8 mouse cellular contexts compared by ENCODE assay signal in genomic region chr7:16045538-16045937, GRCm38 (mm10). TPM values are rescaled to one million over a fixed set of nuclear protein-coding genes. Genes with fewer than 3 reads are reported as not detected.
DNase-seq lines count a peak whose midpoint lies in the region; ATAC-seq and TF ChIP-seq lines count a peak whose summit lies in the region.

No protein-coding gene starts in this region.

- no peaks in the 10 kb centered on the region for H3K9me3 ChIP-seq in heart, embryonic 11.5 days (replicated peaks; ENCODE audit: control insufficient read depth, low read length)
- H3K9me3 ChIP-seq in CH12.LX (replicated peaks; ENCODE audit: low read length): no peaks in the 10 kb centered on the region
- H3K9me3 ChIP-seq in forebrain, embryonic 12.5 days: no peaks in the 10 kb centered on the region
- H3K9me3 ChIP-seq in liver, embryonic 15.5 days (replicated peaks): no peaks in the 10 kb centered on the region

- 47% methylated on average over 2 of the region's 2 CpGs for WGBS in heart, embryonic 11.5 days (ENCODE audit: insufficient replicate concordance)
- 63% methylated on average over 2 of the region's 2 CpGs for whole genome bisulfite sequencing in forebrain, embryonic 12.5 days
- WGBS in liver, embryonic 15.5 days (ENCODE audit: insufficient replicate concordance): 28% methylated on average over 2 of the region's 2 CpGs

- no peak for TF ChIP-seq EP300 in CH12.LX (IDR thresholded peaks at IDR 0.05; ENCODE audit: low read length)

- TF ChIP-seq RAD21 in CH12.LX (IDR thresholded peaks at IDR 0.05; ENCODE audit: low read depth, low read length): no peak

- H3K4me1 ChIP-seq in heart, embryonic 11.5 days (ENCODE audit: control insufficient read depth, insufficient read depth, low read length): peaks cover 36% of the 10 kb centered on the region
- peaks cover 22 to 60% of the 10 kb centered on the region in 2 experiments for H3K4me1 ChIP-seq in CH12.LX (ENCODE audit: control insufficient read depth in 1 of 2, insufficient read depth in 2 of 2)
- H3K4me1 ChIP-seq in forebrain, embryonic 12.5 days: peaks cover 47% of the 10 kb centered on the region
- H3K4me1 ChIP-seq in liver, embryonic 15.5 days (replicated peaks): peaks cover 81% of the 10 kb centered on the region

- dilution Hi-C loops in CH12.LX (cut with MboI; ENCODE audit: extremely low pct_ligation_motif_present, extremely low pct_unique_long_range_greater_than_20kb, low sequenced_read_pairs): no loop called here

- intact Hi-C loops in heart, postnatal 36 days (cut with DNase I): no loop called here

- peak overlapping the region; percentile 98; the same call in 1 of the 2 replicates for H3K9ac ChIP-seq in heart, embryonic 11.5 days (ENCODE audit: low read depth, low read length)
- H3K9ac ChIP-seq in CH12.LX (ENCODE audit: insufficient read depth, low read depth): 0 out of 2 replicates have a peak overlapping the region, but pooled peaks have one; percentile 11
- peak overlapping the region; percentile 99; the same call in 1 of the 2 replicates for H3K9ac ChIP-seq in forebrain, embryonic 12.5 days
- peak overlapping the region; percentile 92 for H3K9ac ChIP-seq in liver, embryonic 15.5 days

- no peak for DNase-seq in heart, postnatal 36 days
- no peak for DNase-seq in CH12.LX (ENCODE audit: extremely low read depth)
- no peak for DNase-seq in layer of hippocampus, postnatal 10 days (ENCODE audit: low spot score in 2 of 2)
- no peak for DNase-seq in frontal cortex, postnatal 36 days (ENCODE audit: low spot score in 2 of 2)
- DNase-seq in adrenal gland, adult 8-10 months: no peak

- peaks cover 72% of the 10 kb centered on the region for H3K79me2 ChIP-seq in CH12.LX (replicated peaks; ENCODE audit: control insufficient read depth, extremely low read depth, insufficient read depth, poor library complexity, severe bottlenecking)

- TF ChIP-seq CTCF in CH12.LX (conservative IDR thresholded peaks at IDR 0.05 in 1 of 2, IDR thresholded peaks at IDR 0.05 in 1 of 2; ENCODE audit: low read depth in 2 of 2, low read length in 2 of 2): no peak

- H3K4me2 ChIP-seq in heart, embryonic 11.5 days: peak overlapping the region; percentile 92
- H3K4me2 ChIP-seq in CH12.LX (ENCODE audit: insufficient read depth, low read depth, poor library complexity, severe bottlenecking): peak overlapping the region; percentile 71
- peak overlapping the region; percentile 88 for H3K4me2 ChIP-seq in forebrain, embryonic 12.5 days
- H3K4me2 ChIP-seq in liver, embryonic 15.5 days: peak overlapping the region; percentile 99

- no peaks in the 10 kb centered on the region for H3K36me3 ChIP-seq in heart, embryonic 11.5 days (ENCODE audit: control insufficient read depth, insufficient read depth, low read length)
- H3K36me3 ChIP-seq in CH12.LX (replicated peaks in 1 of 2; ENCODE audit: control insufficient read depth in 1 of 2, insufficient read depth in 1 of 2, low read length in 1 of 2): peaks cover 6 to 19% of the 10 kb centered on the region in 2 experiments
- H3K36me3 ChIP-seq in forebrain, embryonic 12.5 days (replicated peaks): no peaks in the 10 kb centered on the region; the same call in 1 of the 2 replicates
- H3K36me3 ChIP-seq in liver, embryonic 15.5 days (replicated peaks): no peaks in the 10 kb centered on the region; the same call in 1 of the 2 replicates

- ATAC-seq in heart, embryonic 11.5 days (replicated peaks; ENCODE audit: insufficient number of reproducible peaks, low FRiP score, low TSS enrichment): no peak
- no peak for ATAC-seq in forebrain, embryonic 12.5 days (ENCODE audit: low FRiP score)
- ATAC-seq in liver, embryonic 15.5 days (ENCODE audit: insufficient read depth): no peak

- H3K4me3 ChIP-seq in heart, embryonic 11.5 days (ENCODE audit: low read depth, low read length): peak overlapping the region; percentile 86; the same call in 1 of the 2 replicates
- H3K4me3 ChIP-seq in CH12.LX (replicated peaks in 1 of 3; ENCODE audit: low read depth in 2 of 3, low read length in 2 of 3, poor library complexity in 1 of 3): peak overlapping the region; percentile 12 to 88 (median 79)
- peak overlapping the region; percentile 90 for H3K4me3 ChIP-seq in forebrain, embryonic 12.5 days (replicated peaks)
- H3K4me3 ChIP-seq in liver, embryonic 15.5 days (replicated peaks): peak overlapping the region; percentile 88

- no peak for TF ChIP-seq POLR2A in CH12.LX (IDR thresholded peaks at IDR 0.05; ENCODE audit: low read depth, low read length)

- H3K27ac ChIP-seq in heart, embryonic 11.5 days (ENCODE audit: low read depth, low read length): peak overlapping the region; percentile 91
- H3K27ac ChIP-seq in CH12.LX (ENCODE audit: insufficient read depth, low read depth): peak overlapping the region; percentile 61
- peak overlapping the region; percentile 97 for H3K27ac ChIP-seq in forebrain, embryonic 12.5 days
- peak overlapping the region; percentile 91 for H3K27ac ChIP-seq in liver, embryonic 15.5 days (replicated peaks)

- in situ Hi-C loops in CH12.LX (cut with MboI; ENCODE audit: low pct_ligation_motif_present, low pct_unique_long_range_greater_than_20kb, low sequenced_read_pairs): loop anchor here (5.0 kb wide), 1 partner anchor 63 kb away; no protein-coding TSS in a partner anchor

- no peaks in the 10 kb centered on the region for H3K27me3 ChIP-seq in heart, embryonic 11.5 days (ENCODE audit: control insufficient read depth, insufficient read depth, low read length)
- H3K27me3 ChIP-seq in CH12.LX (replicated peaks): no peaks in the 10 kb centered on the region
- H3K27me3 ChIP-seq in forebrain, embryonic 12.5 days: no peaks in the 10 kb centered on the region
- H3K27me3 ChIP-seq in liver, embryonic 15.5 days: no peaks in the 10 kb centered on the region

TF ChIP-seq in CH12.LX, 34 proteins besides CTCF, POLR2A, EP300 and RAD21:
- TF ChIP-seq TBP (conservative IDR thresholded peaks at IDR 0.05; ENCODE audit: low read depth, low read length) (no peak), NRF1 (IDR thresholded peaks at IDR 0.05; ENCODE audit: low read depth, low read length) (no peak), TCF12 (IDR thresholded peaks at IDR 0.05; ENCODE audit: low read depth, low read length) (no peak), POLR2AphosphoS2 (IDR thresholded peaks at IDR 0.05; ENCODE audit: low read depth, low read length) (no peak), USF2 (conservative IDR thresholded peaks at IDR 0.05; ENCODE audit: low read depth, low read length) (no peak), ZKSCAN1 (IDR thresholded peaks at IDR 0.05; ENCODE audit: borderline replicate concordance, low read depth, low read length) (no peak), ZMIZ1 (IDR thresholded peaks at IDR 0.05; ENCODE audit: low read depth, low read length) (no peak), MYC (IDR thresholded peaks at IDR 0.05; ENCODE audit: low read depth, low read length) (no peak), MEF2A (IDR thresholded peaks at IDR 0.05; ENCODE audit: borderline replicate concordance, low read depth, low read length) (no peak), MAZ (IDR thresholded peaks at IDR 0.05; ENCODE audit: low read depth, low read length) (no peak), ETS1 (conservative IDR thresholded peaks at IDR 0.05; ENCODE audit: low read depth, low read length) (no peak)

RNA-seq across cellular contexts. Expression of gene Bicra, which starts 2.2 kb away (rescaled TPM):
- polyA plus RNA-seq in heart, embryonic 11.5 days (2014; fragmentation: Nextera tagmentation; extraction: Ambion mirVana): 4.9 and 5.7 TPM in 2 replicates
- 1 to 10 TPM; 8.1 to 8.2 TPM for total RNA-seq in heart, postnatal 36 days (2021)
- total RNA-seq in CH12.LX (2012; rRNA removed): 1.9 and 2.2 TPM in 2 replicates
- total RNA-seq in CH12.LX (2014; rRNA removed): 0.31 and 0.32 TPM in 2 replicates
- 9.8 and 10.2 TPM in 2 replicates for polyA plus RNA-seq in CH12.LX (2012; ENCODE audit: insufficient read length, low read depth)
- 9.1 and 9.5 TPM in 2 replicates for polyA plus RNA-seq in forebrain, embryonic 12.5 days (2016; fragmentation: Nextera tagmentation; extraction: Ambion mirVana)
- 1.6 and 1.9 TPM in 2 replicates for polyA plus RNA-seq in liver, embryonic 15.5 days (2015; fragmentation: Nextera tagmentation; extraction: Ambion mirVana)
- 10 to 100 TPM; 19.3 to 21.1 TPM for total RNA-seq in layer of hippocampus, postnatal 10 days (2021)
- total RNA-seq in adrenal gland, adult 8-10 months (2022): 10 to 100 TPM in 3 of 4 experiments, 1 to 10 TPM in 1; 7.2 to 16.9 (median 10.6) TPM

RNA-seq across cellular contexts. Expression of gene Zfp541, which starts 16.1 kb away (rescaled TPM):
- polyA plus RNA-seq in heart, embryonic 11.5 days (2014; fragmentation: Nextera tagmentation; extraction: Ambion mirVana): not detected in 2 replicates
- not detected for total RNA-seq in heart, postnatal 36 days (2021)
- total RNA-seq in CH12.LX (2012; rRNA removed): 0.08 TPM in 1 of 2 replicates, not detected in the other
- 0.12 TPM in 1 of 2 replicates, not detected in the other for total RNA-seq in CH12.LX (2014; rRNA removed)
- 0.05 TPM in 1 of 2 replicates, not detected in the other for polyA plus RNA-seq in CH12.LX (2012; ENCODE audit: insufficient read length, low read depth)
- polyA plus RNA-seq in forebrain, embryonic 12.5 days (2016; fragmentation: Nextera tagmentation; extraction: Ambion mirVana): not detected in 2 replicates
- not detected in 2 replicates for polyA plus RNA-seq in liver, embryonic 15.5 days (2015; fragmentation: Nextera tagmentation; extraction: Ambion mirVana)
- total RNA-seq in layer of hippocampus, postnatal 10 days (2021): under 1 TPM; 0.40 to 0.43 TPM
- total RNA-seq in adrenal gland, adult 8-10 months (2022): under 1 TPM in 3 of 4 experiments, not detected in 1; 0.10 to 0.28 (median 0.12) TPM

RNA-seq across cellular contexts. Expression of gene Napa, which starts 52.7 kb away (rescaled TPM):
- 158 and 168 TPM in 2 replicates for polyA plus RNA-seq in heart, embryonic 11.5 days (2014; fragmentation: Nextera tagmentation; extraction: Ambion mirVana)
- total RNA-seq in heart, postnatal 36 days (2021): 10 to 100 TPM; 81.3 to 84.7 TPM
- total RNA-seq in CH12.LX (2012; rRNA removed) (80.0 and 84.8 TPM in 2 replicates), CH12.LX (2014; rRNA removed) (97.5 and 106 TPM in 2 replicates)
- 111 and 112 TPM in 2 replicates for polyA plus RNA-seq in CH12.LX (2012; ENCODE audit: insufficient read length, low read depth)
- 150 and 156 TPM in 2 replicates for polyA plus RNA-seq in forebrain, embryonic 12.5 days (2016; fragmentation: Nextera tagmentation; extraction: Ambion mirVana)
- 159 and 169 TPM in 2 replicates for polyA plus RNA-seq in liver, embryonic 15.5 days (2015; fragmentation: Nextera tagmentation; extraction: Ambion mirVana)
- 100 to 1,000 TPM; 191 to 195 TPM for total RNA-seq in layer of hippocampus, postnatal 10 days (2021)
- total RNA-seq in adrenal gland, adult 8-10 months (2022): 100 to 1,000 TPM; 175 to 194 (median 175) TPM

Comparison
In these comparisons a context has a peak if more than half of its experiments do, and no peak if none do; other contexts are left out.
1. H3K9ac ChIP-seq: peak in every context shown above with its lines; median percentile 99 in forebrain, embryonic 12.5 days; 98 in heart, embryonic 11.5 days; 92 in liver, embryonic 15.5 days; 11 in CH12.LX.